Mouse (Mus musculus) CD4-positive, CD25-positive, alpha-beta regulatory T cell, adult 9 weeks (primary cell): ENCODE data around the gene Nrxn3. TPM values are rescaled to one million over a fixed set of nuclear protein-coding genes. Genes with fewer than 3 reads are reported as not detected.

Source experiments
- polyA plus RNA-seq: library from polyadenylated mRNA; unstranded; fragments of 100-300 nt; shearing (Covaris generic); gene quantifications from one replicate; pipeline ENCODE4 v1.2.1, GENCODE M21; 2017

The Nrxn3 gene
- not detected for polyA plus RNA-seq

GRCm38 (mm10) chr12:88722691-88723070 is at the start of gene Nrxn3:
TSS of gene Nrxn3 (plus strand) at chr12:88722876.

